Mouse (Mus musculus) small intestine, adult 2 months (tissue): ENCODE data around the gene Arhgap29. TPM values are rescaled to one million over a fixed set of nuclear protein-coding genes. Genes with fewer than 3 reads are reported as not detected.

ENCODE experiments used
- H3K27ac ChIP-seq: fragments of 200-500 bp; 2 replicates; pipeline ENCODE4 v1.5.1; 2012; ENCODE audit warnings: low read depth, low read length, control low read depth, inconsistent platforms; ENCODE audit not compliant: insufficient read depth
- H3K27me3 ChIP-seq: fragments of 200-500 bp; 2 replicates; pipeline ENCODE4 v1.6.1; 2012; ENCODE audit warnings: mild to moderate bottlenecking, moderate library complexity, low read length, inconsistent platforms; ENCODE audit not compliant: control insufficient read depth, insufficient read depth
- H3K36me3 ChIP-seq: fragments of 200-500 bp; 2 replicates; pipeline ENCODE4 v1.6.1; 2012; ENCODE audit warnings: mild to moderate bottlenecking, low read length, control low read depth, inconsistent platforms; ENCODE audit not compliant: control insufficient read depth, insufficient read depth
- H3K4me1 ChIP-seq: fragments of 200-500 bp; 2 replicates; pipeline ENCODE4 v1.6.1; 2012; ENCODE audit warnings: low read length, inconsistent platforms, mixed read lengths; ENCODE audit not compliant: control insufficient read depth, insufficient read depth, insufficient read length
- H3K4me3 ChIP-seq: fragments of 200-500 bp; 2 replicates; pipeline ENCODE4 v1.5.1; 2012; ENCODE audit warnings: low read depth, mild to moderate bottlenecking, control low read depth, inconsistent platforms, low read length, moderate library complexity
- CTCF ChIP-seq: fragments of 200-500 bp; IDR thresholded peaks from 2 replicates; pipeline ENCODE4 v1.5.1; 2012; ENCODE audit warnings: low read depth, mild to moderate bottlenecking, control low read depth, inconsistent platforms, low read length, moderate library complexity, mixed read lengths; ENCODE audit not compliant: insufficient replicate concordance, insufficient read length; ENCODE audit errors: extremely low read depth
- POLR2A ChIP-seq: fragments of 200-500 bp; IDR thresholded peaks from 2 replicates; pipeline ENCODE4 v1.6.1; 2012; ENCODE audit warnings: low read depth, mild to moderate bottlenecking, control low read depth, inconsistent platforms, low read length, moderate library complexity
- WGBS: fragments of 180-500 bp; shearing (Covaris S2); methylation state at CpG from one replicate; pipeline ENCODE4 v1.1.7; 2018; 5-methylcytosine and 5-hydroxymethylcytosine counted together
- polyA plus RNA-seq: library from polyadenylated mRNA; depleted of rRNA; stranded (reverse); fragments of >200 nt; gene quantifications from 2 replicates; pipeline ENCODE4 v1.2.3, GENCODE M21; 2012

The Arhgap29 gene
- polyA plus RNA-seq, 1 experiment = 3.3 TPM

GRCm38 (mm10) chr3:121968621-121969020 lies 16.3 kb downstream of the Arhgap29 start:
- H3K27me3 ChIP-seq = no peaks in the 10 kb centered on the region; the same call in 1 of the 2 replicates
- 0 out of 2 replicates have a peak, but pooled peaks cover 2% of the 10 kb centered on the region for H3K4me1 ChIP-seq
- H3K36me3 ChIP-seq = no peaks in the 10 kb centered on the region
- WGBS = 33% methylated on average over 8 of the region's 8 CpGs
- H3K4me3 ChIP-seq = peak overlapping the region; percentile 38
- peak overlapping the region; percentile 41; the same call in 1 of the 2 replicates for H3K27ac ChIP-seq
- TF ChIP-seq POLR2A = no peak
- TF ChIP-seq CTCF = no peak

DNA sequence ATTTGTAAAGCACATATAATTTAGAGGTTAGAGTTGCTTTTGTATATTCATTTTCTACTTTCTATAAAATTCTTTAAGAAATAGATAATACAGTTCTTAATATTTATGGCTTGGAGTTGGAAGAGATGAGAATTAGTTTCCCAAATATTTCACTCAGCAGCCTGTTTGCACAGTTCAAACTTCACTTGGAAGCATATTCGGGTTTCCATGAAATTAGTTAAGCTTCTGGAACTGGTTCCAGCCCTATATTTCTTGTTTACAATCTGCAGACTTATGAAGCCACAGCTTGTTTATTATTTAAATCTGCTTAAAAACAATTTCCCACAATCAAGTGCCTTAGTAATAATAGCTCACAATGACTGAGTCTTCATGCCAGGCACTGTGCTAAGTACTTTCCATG lies 17.1 kb downstream of the Arhgap29 start:
- 14% methylated on average over 1 of the region's 1 CpGs for WGBS
- Histone ChIP-seq H3K27ac (no peak overlapping the region), H3K4me1 (0 out of 2 replicates have a peak, but pooled peaks cover 2% of the 10 kb centered on the region), H3K27me3 (no peaks in the 10 kb centered on the region; the same call in 1 of the 2 replicates), H3K36me3 (no peaks in the 10 kb centered on the region), H3K4me3 (no peak overlapping the region)
- TF ChIP-seq CTCF = no peak
- no peak for TF ChIP-seq POLR2A

DNA sequence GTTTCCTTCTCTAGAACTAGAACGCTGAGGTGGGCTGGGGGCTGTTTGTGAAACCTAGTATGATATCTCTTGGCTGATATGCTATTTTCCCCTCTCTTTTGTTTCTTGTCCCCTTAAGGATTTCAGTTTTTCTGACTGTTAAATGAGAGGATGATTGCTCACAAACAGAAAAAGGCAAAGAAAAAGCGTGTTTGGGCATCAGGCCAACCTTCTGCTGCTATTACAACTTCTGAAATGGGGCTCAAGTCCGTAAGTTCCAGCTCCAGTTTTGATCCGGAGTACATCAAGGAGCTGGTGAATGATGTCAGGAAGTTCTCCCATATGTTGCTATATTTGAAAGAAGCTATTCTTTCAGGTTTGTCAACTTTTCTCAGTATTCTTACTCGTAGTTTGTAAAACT lies 21.4 kb downstream of the Arhgap29 start:
- WGBS = 43% methylated on average over 5 of the region's 5 CpGs
- H3K4me1 ChIP-seq = no peaks in the 10 kb centered on the region
- no peaks in the 10 kb centered on the region for H3K27me3 ChIP-seq
- H3K4me3 ChIP-seq = no peak overlapping the region
- H3K36me3 ChIP-seq = no peaks in the 10 kb centered on the region
- TF ChIP-seq POLR2A = no peak
- no peak for TF ChIP-seq CTCF
- no peak overlapping the region for H3K27ac ChIP-seq

DNA sequence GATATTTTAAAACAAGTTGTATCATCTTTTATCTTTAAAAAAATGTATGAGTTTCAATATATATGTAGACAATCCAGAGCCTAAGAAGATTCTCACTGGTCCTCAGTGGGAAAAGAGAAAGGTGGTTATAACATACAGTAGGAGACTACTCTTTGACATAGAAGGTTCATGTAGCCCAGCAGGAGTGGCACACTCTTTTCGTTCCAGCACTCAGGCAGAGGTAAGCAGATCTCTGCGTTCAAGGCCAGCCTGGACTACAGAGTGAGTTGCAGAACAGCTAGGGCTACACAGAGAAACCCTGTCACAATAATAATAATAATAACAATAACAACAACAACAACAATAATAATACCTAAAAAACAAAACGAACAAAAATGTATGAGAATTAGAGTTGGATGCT lies 23.0 kb downstream of the Arhgap29 start:
- 90% methylated on average over 3 of the region's 3 CpGs for WGBS
- no peaks in the 10 kb centered on the region for H3K27me3 ChIP-seq
- H3K36me3 ChIP-seq = no peaks in the 10 kb centered on the region
- H3K4me1 ChIP-seq = no peaks in the 10 kb centered on the region
- H3K4me3 ChIP-seq = no peak overlapping the region
- TF ChIP-seq CTCF = no peak
- TF ChIP-seq POLR2A = no peak
- H3K27ac ChIP-seq = no peak overlapping the region

DNA sequence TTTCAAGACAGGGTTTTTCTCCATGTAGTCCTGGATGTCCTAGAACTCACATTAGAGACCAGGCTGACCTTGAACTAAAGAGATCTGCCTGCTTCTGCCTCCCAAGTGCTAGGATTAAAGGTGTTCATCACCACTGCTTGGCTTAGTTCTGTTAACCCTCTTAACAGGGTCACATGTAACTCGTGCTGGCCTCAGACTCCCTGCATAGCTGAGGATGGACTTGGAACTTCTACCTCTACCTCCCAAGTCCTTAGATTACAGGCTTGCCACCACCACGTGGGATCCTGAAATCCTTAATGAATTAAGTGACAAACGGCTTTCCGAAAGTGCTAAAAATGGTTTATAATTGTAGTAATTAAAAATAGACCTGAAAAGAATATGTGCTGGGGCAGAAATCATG lies 29.0 kb downstream of the Arhgap29 start:
- Histone ChIP-seq H3K4me1 (0 out of 2 replicates have a peak, but pooled peaks cover 2% of the 10 kb centered on the region), H3K36me3 (peaks cover 6% of the 10 kb centered on the region; the same call in 1 of the 2 replicates), H3K27me3 (no peaks in the 10 kb centered on the region), H3K27ac (no peak overlapping the region), H3K4me3 (no peak overlapping the region)
- 68% methylated on average over 4 of the region's 4 CpGs for WGBS
- TF ChIP-seq POLR2A (no peak), CTCF (no peak)

- 72% methylated on average over 4 of the region's 4 CpGs for WGBS
- Histone ChIP-seq H3K27me3 (no peaks in the 10 kb centered on the region), H3K36me3 (peaks cover 6% of the 10 kb centered on the region; the same call in 1 of the 2 replicates), H3K4me3 (no peak overlapping the region), H3K4me1 (0 out of 2 replicates have a peak, but pooled peaks cover 2% of the 10 kb centered on the region), H3K27ac (no peak overlapping the region)
- no peak for TF ChIP-seq CTCF
- no peak for TF ChIP-seq POLR2A
Measured at GRCm38 (mm10) chr3:121982450-121982849, 30.1 kb downstream of the Arhgap29 start.

DNA sequence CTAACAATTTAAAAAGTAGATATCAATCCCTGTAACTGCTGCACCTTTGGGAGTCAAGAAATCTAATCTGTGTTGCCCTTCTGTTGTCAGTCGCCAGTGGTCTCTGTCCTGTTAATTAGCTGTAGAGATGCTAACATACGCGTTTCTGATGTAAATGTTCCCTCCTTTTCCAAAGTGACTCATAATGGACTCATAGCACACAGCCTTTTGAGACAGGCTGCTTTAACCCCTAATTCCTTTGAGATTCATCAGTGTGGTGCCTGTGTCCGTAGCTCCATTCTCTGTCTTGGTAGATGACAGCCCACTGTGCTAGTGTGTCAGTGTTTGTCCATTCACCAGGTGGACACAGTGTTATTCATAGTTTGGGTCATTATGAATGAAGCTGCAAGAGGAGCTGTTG lies 42.8 kb downstream of the Arhgap29 start:
- H3K27ac ChIP-seq = no peak overlapping the region
- no peaks in the 10 kb centered on the region for H3K27me3 ChIP-seq
- H3K4me3 ChIP-seq = no peak overlapping the region
- WGBS = 93% methylated on average over 4 of the region's 4 CpGs
- H3K36me3 ChIP-seq = peaks cover 13% of the 10 kb centered on the region
- no peak for TF ChIP-seq POLR2A
- TF ChIP-seq CTCF = no peak
- H3K4me1 ChIP-seq = no peaks in the 10 kb centered on the region
